Mouse (Mus musculus) cortical plate, adult 2 months (tissue): Measurements from ENCODE around the gene Grb2. TPM values are rescaled to one million over a fixed set of nuclear protein-coding genes. Genes with fewer than 3 reads are reported as not detected.
A peak's percentile ranks its signal among the peaks of the same experiment; 100 is the strongest.

Experiments used
- H3K27ac ChIP-seq: fragments of 200-500 bp; 2 replicates; pipeline ENCODE4 v1.5.1; 2012; ENCODE audit warnings: low read length, control low read depth, inconsistent platforms; ENCODE audit not compliant: insufficient read depth
- H3K4me1 ChIP-seq: fragments of 200-500 bp; 2 replicates; pipeline ENCODE4 v1.6.1; 2011; ENCODE audit warnings: low read length; ENCODE audit not compliant: control insufficient read depth, insufficient read depth
- H3K4me3 ChIP-seq: fragments of 200-500 bp; 2 replicates; pipeline ENCODE4 v1.5.1; 2011; ENCODE audit warnings: mild to moderate bottlenecking, low read length, control low read depth; ENCODE audit not compliant: insufficient read depth
- CTCF ChIP-seq: fragments of 200-500 bp; IDR thresholded peaks from 2 replicates; pipeline ENCODE4 v1.5.1; 2011; ENCODE audit warnings: mild to moderate bottlenecking, control low read depth, low read length; ENCODE audit not compliant: insufficient read depth; ENCODE audit errors: extremely low read depth
- POLR2A ChIP-seq: fragments of 200-500 bp; IDR thresholded peaks from 2 replicates; pipeline ENCODE4 v1.6.1; 2011; ENCODE audit warnings: mild to moderate bottlenecking, low read length, control low read depth; ENCODE audit not compliant: insufficient read depth; ENCODE audit errors: extremely low read depth
- polyA plus RNA-seq: library from polyadenylated mRNA; depleted of rRNA; stranded (reverse); fragments of >200 nt; gene quantifications from 2 replicates; pipeline ENCODE4 v1.2.3, GENCODE M21; 2012; rRNA removed

Grb2 gene
- 106 and 110 TPM in 2 replicates for polyA plus RNA-seq

DNA sequence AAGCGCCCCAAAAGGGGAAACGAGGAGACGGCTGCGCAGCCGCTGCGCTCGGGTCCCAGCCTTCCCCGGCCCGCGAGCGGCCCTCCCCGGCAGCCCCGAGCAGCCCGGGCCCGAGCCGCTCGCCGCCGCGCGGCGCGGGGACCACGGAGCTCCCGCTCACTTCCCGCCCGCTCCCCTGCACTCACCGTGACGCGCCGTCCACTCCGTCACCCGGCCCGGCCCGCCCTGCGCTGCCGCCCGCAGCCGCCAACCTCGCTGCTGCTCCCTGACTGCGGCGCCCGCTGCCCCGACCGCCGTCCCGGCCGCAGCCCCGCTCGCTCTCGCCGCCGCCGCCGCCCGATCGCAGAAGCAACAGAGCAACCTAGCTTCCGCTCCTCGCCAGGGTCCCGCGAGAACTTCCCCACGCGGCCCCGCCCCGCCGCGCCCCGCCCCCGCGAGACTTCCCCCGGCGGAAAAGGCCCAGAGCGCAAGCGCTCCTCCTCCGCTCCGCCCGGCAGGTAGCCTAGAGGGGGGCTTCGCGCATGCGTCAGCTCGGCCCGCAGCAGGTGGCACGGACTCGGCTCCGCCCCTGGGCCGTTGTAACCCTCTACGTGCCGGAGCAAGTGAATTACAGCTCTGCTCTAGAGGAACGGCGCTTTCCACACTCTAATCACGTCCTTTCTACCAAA is at the start of gene Grb2:
Grb2 (minus strand) TSS at position 389 of the 668 bp plus-strand sequence.
- H3K4me1 ChIP-seq: peaks cover 3% of the 10 kb centered on the region; the same call in 1 of the 2 replicates
- peak within 1 kb of the TSS; percentile 68 for H3K27ac ChIP-seq
- TF ChIP-seq POLR2A: peak; percentile 13; the same call in 1 of the 2 replicates
- no peak for TF ChIP-seq CTCF
- H3K4me3 ChIP-seq: peak within 1 kb of the TSS; percentile 37

GRCm38 (mm10) chr11:115753485-115753884 is 45.1 kb upstream of the Grb2 start:
- Histone ChIP-seq H3K4me3 (no peak overlapping the region), H3K27ac (no peak overlapping the region), H3K4me1 (no peaks in the 10 kb centered on the region)
- TF ChIP-seq CTCF: no peak
- no peak for TF ChIP-seq POLR2A

- Histone ChIP-seq H3K4me1 (no peaks in the 10 kb centered on the region), H3K4me3 (no peak overlapping the region), H3K27ac (no peak overlapping the region)
- no peak for TF ChIP-seq CTCF
- no peak for TF ChIP-seq POLR2A
Observed at GRCm38 (mm10) chr11:115752653-115753052, 44.3 kb upstream of the Grb2 start.

DNA sequence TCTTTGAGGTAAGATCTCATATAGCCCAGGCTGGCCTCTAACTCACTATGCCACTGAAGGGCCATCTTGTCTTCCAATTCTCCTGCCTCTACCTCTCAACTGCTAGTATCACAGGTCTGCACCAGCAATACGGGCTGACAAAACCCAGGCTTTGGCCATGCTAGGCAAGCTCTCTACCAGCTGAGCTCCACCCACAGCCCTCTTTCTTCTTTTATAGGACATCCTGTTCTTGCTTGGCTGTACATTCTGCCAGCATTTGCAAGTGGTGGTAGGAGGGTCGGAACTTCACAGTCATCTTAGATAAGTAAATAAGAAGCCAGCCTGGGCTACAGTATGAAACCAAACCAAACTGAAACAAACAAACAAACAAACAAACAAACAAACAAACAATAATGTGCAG is 43.3 kb upstream of the Grb2 start:
- Histone ChIP-seq H3K27ac (no peak overlapping the region), H3K4me3 (no peak overlapping the region), H3K4me1 (no peaks in the 10 kb centered on the region)
- TF ChIP-seq POLR2A: no peak
- no peak for TF ChIP-seq CTCF

GRCm38 (mm10) chr11:115749834-115750233 is 41.4 kb upstream of the Grb2 start:
- H3K4me3 ChIP-seq: no peak overlapping the region
- no peaks in the 10 kb centered on the region for H3K4me1 ChIP-seq
- no peak overlapping the region for H3K27ac ChIP-seq
- no peak for TF ChIP-seq POLR2A
- TF ChIP-seq CTCF: no peak

GRCm38 (mm10) chr11:115747351-115747750 is 39.0 kb upstream of the Grb2 start:
- no peak overlapping the region for H3K4me3 ChIP-seq
- H3K4me1 ChIP-seq: no peaks in the 10 kb centered on the region
- TF ChIP-seq POLR2A: no peak
- no peak for TF ChIP-seq CTCF
- H3K27ac ChIP-seq: no peak overlapping the region

DNA sequence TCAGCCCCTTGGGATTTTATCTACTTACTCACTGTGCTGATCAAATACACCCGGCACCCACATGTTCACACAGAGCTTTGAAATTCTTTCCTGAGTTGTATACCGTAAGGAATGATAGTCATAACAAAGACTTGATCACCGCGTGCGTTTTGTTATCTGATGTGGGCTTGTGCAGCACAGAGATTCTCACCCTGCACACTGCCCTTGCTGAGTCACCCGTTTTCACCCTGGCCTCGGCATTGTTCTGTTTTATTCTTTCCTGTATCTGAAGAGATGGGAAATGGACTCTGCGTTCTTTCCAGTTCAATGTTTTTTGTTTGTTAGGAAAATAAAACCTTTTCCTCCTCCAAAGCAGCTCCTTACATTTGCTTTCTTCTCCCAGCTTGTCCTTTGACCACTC is 38.4 kb upstream of the Grb2 start:
- Histone ChIP-seq H3K27ac (no peak overlapping the region), H3K4me1 (no peaks in the 10 kb centered on the region), H3K4me3 (no peak overlapping the region)
- TF ChIP-seq CTCF (no peak), POLR2A (no peak)

DNA sequence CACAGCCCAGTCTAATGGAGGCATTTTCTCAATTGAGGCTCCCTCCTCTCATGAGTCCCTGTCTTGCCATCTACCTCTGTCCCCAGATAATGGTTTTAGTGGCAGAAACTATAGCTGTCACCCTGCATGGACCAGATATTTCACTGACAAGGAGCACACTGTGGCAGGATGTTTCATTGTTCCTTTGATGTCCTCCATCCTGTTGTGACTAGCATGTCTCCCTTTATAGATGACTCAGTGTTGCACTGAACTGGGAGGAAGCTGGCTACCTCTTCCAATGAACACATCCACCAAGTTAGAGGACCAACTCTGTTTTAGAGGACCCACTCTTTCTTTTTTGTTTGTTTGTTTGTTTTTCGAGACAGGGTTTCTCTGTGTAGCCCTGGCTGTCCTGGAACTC is 37.7 kb upstream of the Grb2 start:
- Histone ChIP-seq H3K4me1 (no peaks in the 10 kb centered on the region), H3K4me3 (no peak overlapping the region), H3K27ac (no peak overlapping the region)
- TF ChIP-seq CTCF (no peak), POLR2A (no peak)

GRCm38 (mm10) chr11:115744385-115744784 is 36.0 kb upstream of the Grb2 start:
- TF ChIP-seq POLR2A (no peak), CTCF (no peak)
- Histone ChIP-seq H3K27ac (no peak overlapping the region), H3K4me3 (no peak overlapping the region), H3K4me1 (no peaks in the 10 kb centered on the region)

DNA sequence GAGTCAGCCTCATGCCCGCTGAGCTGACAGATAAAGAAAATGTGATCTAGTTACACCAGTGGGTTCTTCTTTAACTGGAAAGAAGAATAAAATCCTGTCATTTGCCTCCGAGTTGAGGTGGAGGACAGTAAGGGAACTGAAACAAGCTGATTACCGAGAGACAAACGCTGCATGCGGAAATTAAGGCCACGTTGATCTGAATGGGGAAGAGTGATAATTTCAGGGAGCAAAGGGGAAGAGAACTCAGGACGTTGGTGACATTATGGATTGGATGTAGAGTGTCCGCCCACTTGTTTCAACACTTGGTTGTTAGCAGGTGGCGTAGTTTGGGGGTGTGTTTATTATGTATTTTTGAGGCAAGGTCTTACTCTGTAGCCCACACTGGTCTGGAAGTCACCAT is 34.5 kb upstream of the Grb2 start:
- Histone ChIP-seq H3K4me1 (no peaks in the 10 kb centered on the region), H3K27ac (no peak overlapping the region), H3K4me3 (no peak overlapping the region)
- TF ChIP-seq POLR2A: no peak
- no peak for TF ChIP-seq CTCF
